Mouse (Mus musculus) bone marrow macrophage, adult 2 months (primary cell): ENCODE results near the gene F10.

Experiments
- CTCF ChIP-seq: IDR thresholded peaks from 2 replicates; pipeline ENCODE4 v1.5.1; 2012; ENCODE audit warnings: low read depth, mild to moderate bottlenecking, low read length, moderate library complexity
- POLR2A ChIP-seq: IDR thresholded peaks from 2 replicates; pipeline ENCODE4 v1.6.1; 2012; ENCODE audit warnings: mild to moderate bottlenecking, low read depth, low read length, borderline replicate concordance

GRCm38 (mm10) chr8:13104691-13105086 is 67.6 kb downstream of the F10 start:
- TF ChIP-seq POLR2A (no peak), CTCF (no peak)
